Mouse (Mus musculus) midbrain, postnatal 0 days (tissue): Measurements from ENCODE around the gene Tmeff2. TPM values are rescaled to one million over a fixed set of nuclear protein-coding genes. Genes with fewer than 3 reads are reported as not detected.

ENCODE experiments used
- ATAC-seq: fragments of 200-750 bp; cut with Nextera tagmentation; 2 replicates; pipeline ENCODE4 v1.8.0; 2017; ENCODE audit warnings: moderate number of reproducible peaks, mild to moderate bottlenecking, moderate TSS enrichment, moderate library complexity; ENCODE audit not compliant: low FRiP score
- DNase-seq: peaks from one replicate; pipeline ENCODE4 v3.0.0-alpha.2; 2015; ENCODE audit warnings: low spot score
- H3K27ac ChIP-seq: fragments of 300-500 bp; sonication (generic); 2 replicates; pipeline ENCODE4 v1.5.1; 2014; ENCODE audit warnings: low read depth, mild to moderate bottlenecking, low read length, mixed read lengths
- H3K27me3 ChIP-seq: fragments of 300-500 bp; sonication (generic); 2 replicates; pipeline ENCODE4 v1.6.1; 2014; ENCODE audit warnings: low read length, control low read depth, mixed read lengths; ENCODE audit not compliant: insufficient read depth
- H3K36me3 ChIP-seq: fragments of 300-500 bp; sonication (generic); 2 replicates; pipeline ENCODE4 v1.6.1; 2014; ENCODE audit warnings: low read length, control low read depth, mixed read lengths; ENCODE audit not compliant: insufficient read depth
- H3K4me1 ChIP-seq: fragments of 300-500 bp; sonication (generic); 2 replicates; pipeline ENCODE4 v1.6.1; 2014; ENCODE audit warnings: mild to moderate bottlenecking, control low read depth, antibody characterized with exemption, low read length, mixed read lengths; ENCODE audit not compliant: insufficient read depth
- H3K4me2 ChIP-seq: fragments of 300-500 bp; sonication (generic); 2 replicates; pipeline ENCODE4 v1.6.1; 2014; ENCODE audit warnings: low read depth, mild to moderate bottlenecking, low read length, mixed read lengths; ENCODE audit not compliant: poor library complexity, severe bottlenecking
- H3K4me3 ChIP-seq: fragments of 300-500 bp; sonication (generic); 2 replicates; pipeline ENCODE4 v1.5.1; 2014; ENCODE audit warnings: low read depth, mild to moderate bottlenecking, low read length, moderate library complexity
- H3K9ac ChIP-seq: fragments of 300-500 bp; sonication (generic); replicated peaks from 2 replicates; pipeline ENCODE4 v1.6.1; 2014; ENCODE audit warnings: mild to moderate bottlenecking, low read length, moderate library complexity, mixed read lengths; ENCODE audit not compliant: poor library complexity, severe bottlenecking
- H3K9me3 ChIP-seq: fragments of 300-500 bp; sonication (generic); 2 replicates; pipeline ENCODE4 v1.6.1; 2016; ENCODE audit warnings: low read length, control low read depth
- CTCF ChIP-seq: IDR thresholded peaks from 2 replicates; pipeline ENCODE4 v1.5.1; 2016; ENCODE audit warnings: antibody characterized with exemption, mild to moderate bottlenecking
- WGBS: fragments of 180-500 bp; shearing (Covaris S2); extraction: QIAGEN DNeasy Blood & Tissue Kit; methylation state at CpG from one replicate; pipeline ENCODE4 v1.1.7; 2014; 5-methylcytosine and 5-hydroxymethylcytosine counted together
- polyA plus RNA-seq: library from polyadenylated mRNA; unstranded; fragments of >200 nt; fragmentation: Nextera tagmentation; extraction: Ambion mirVana; gene quantifications from 2 replicates; pipeline ENCODE4 v1.2.1, GENCODE M21; 2015
- total RNA-seq: library from RNA; depleted of rRNA; stranded (reverse); fragments of >200 nt; gene quantifications from 2 replicates; pipeline ENCODE4 v1.2.3, GENCODE M21; 2014

Tmeff2 gene
- total and polyA plus RNA-seq, 2 experiments from 2014 or later: 49.3 to 80.1 TPM

DNA sequence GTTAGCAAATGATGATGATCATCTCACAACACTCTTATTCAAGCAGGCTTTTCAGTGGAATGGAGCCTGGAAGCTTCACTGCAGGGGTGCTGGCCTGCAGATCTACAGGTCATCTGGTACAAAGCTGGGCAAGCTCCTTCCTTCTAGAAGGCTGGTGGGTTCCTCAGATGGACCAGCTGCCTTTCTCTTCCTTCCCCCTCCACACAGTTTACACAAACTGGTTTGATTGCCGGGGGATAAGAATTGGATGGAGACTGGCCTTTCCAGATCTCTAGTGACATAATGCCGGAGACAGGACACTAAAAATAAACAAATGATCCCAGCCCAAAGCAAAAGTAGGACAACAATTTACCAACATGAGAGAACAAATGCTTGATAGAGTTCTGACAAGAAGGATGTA, 188.5 kb downstream of the Tmeff2 start:
- TF ChIP-seq CTCF: no peak
- no peak overlapping the region for H3K4me3 ChIP-seq
- no peak overlapping the region for H3K9ac ChIP-seq
- H3K9me3 ChIP-seq: no peaks in the 10 kb centered on the region
- H3K27me3 ChIP-seq: no peaks in the 10 kb centered on the region
- no peak for DNase-seq
- no peak for ATAC-seq
- no peak overlapping the region for H3K27ac ChIP-seq
- H3K4me2 ChIP-seq: no peak overlapping the region
- no peaks in the 10 kb centered on the region for H3K4me1 ChIP-seq
- WGBS: 78% methylated on average over 2 of the region's 2 CpGs
- H3K36me3 ChIP-seq: no peaks in the 10 kb centered on the region

DNA sequence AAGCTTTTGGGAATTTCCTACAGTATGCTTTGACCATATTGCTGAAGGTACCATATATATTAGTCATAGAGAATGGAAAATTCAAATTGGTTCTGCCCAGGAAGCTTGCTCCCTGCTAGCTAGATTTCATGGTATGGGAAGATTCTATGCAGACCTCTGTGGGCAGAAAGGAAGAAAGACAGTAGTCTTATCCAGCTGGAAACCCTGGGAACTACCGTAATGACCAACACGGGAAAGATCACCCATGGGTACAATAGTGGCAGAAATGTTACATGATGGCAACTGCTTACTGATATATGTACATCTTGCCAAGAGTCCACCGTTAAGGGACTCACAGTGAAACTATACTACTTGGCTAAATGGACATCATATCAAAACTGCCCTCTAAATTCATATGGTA, 189.4 kb downstream of the Tmeff2 start:
- Histone ChIP-seq H3K27ac (no peak overlapping the region), H3K27me3 (no peaks in the 10 kb centered on the region), H3K4me1 (no peaks in the 10 kb centered on the region), H3K9me3 (no peaks in the 10 kb centered on the region), H3K9ac (no peak overlapping the region), H3K4me2 (no peak overlapping the region), H3K36me3 (no peaks in the 10 kb centered on the region), H3K4me3 (no peak overlapping the region)
- DNase-seq (no peak), ATAC-seq (no peak)
- 88% methylated on average over 3 of the region's 3 CpGs for WGBS
- TF ChIP-seq CTCF: no peak

DNA sequence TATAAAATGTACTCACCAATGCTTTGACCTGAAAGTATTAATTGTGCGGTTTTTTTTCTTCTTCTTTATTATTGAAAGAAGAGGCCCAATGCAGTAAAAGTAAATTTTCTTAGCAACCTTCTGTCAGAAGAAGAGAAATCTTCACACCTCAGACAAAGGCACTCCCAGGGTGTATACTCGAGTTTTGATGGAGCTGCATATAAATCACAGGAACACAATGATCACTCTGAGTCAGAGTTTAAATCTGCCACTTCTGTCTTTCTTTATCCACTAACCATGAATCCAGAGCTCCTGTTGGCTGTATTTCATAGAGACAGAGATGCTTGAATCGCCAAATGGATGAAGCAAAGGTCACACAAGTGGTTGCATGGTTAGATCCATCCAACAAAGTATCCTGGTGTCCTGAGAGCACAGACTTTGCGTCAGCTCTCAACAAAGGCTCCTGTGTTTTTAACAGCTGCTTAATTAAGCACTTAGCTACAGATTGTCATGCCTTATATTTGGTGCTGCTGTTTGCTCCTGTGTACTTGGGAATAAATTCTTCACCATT, 189.8 kb downstream of the Tmeff2 start:
- Histone ChIP-seq H3K27me3 (no peaks in the 10 kb centered on the region), H3K36me3 (no peaks in the 10 kb centered on the region), H3K27ac (no peak overlapping the region), H3K4me2 (no peak overlapping the region), H3K4me1 (no peaks in the 10 kb centered on the region), H3K4me3 (no peak overlapping the region), H3K9me3 (no peaks in the 10 kb centered on the region), H3K9ac (no peak overlapping the region)
- no peak for TF ChIP-seq CTCF
- ATAC-seq (no peak), DNase-seq (no peak)
- WGBS: 65% methylated on average over 4 of the region's 4 CpGs

DNA sequence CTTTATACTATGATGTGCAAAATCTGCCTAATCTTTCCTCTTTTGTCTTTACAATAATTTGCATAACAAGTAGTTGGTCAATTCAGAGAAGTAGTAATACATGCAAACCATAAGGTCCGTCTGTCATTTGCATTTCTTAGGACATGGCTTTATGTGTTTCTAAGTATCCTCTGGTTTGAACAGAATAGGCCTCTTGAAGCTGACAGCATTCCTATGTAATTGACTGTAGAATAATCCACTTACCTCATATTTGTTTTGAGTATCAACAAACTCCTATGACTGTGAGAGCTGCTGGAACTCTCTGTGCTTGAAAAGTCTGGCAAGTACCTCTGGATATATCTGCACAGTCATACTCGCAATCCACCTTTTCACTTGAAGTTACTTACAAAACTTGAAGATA, 194.3 kb downstream of the Tmeff2 start:
- H3K9me3 ChIP-seq: no peaks in the 10 kb centered on the region
- no peak overlapping the region for H3K4me3 ChIP-seq
- no peak overlapping the region for H3K9ac ChIP-seq
- ATAC-seq (no peak), DNase-seq (no peak)
- H3K4me1 ChIP-seq: no peaks in the 10 kb centered on the region
- no peaks in the 10 kb centered on the region for H3K36me3 ChIP-seq
- WGBS: 62% methylated on average over 2 of the region's 2 CpGs
- no peak for TF ChIP-seq CTCF
- H3K27me3 ChIP-seq: no peaks in the 10 kb centered on the region
- no peak overlapping the region for H3K27ac ChIP-seq
- no peak overlapping the region for H3K4me2 ChIP-seq

DNA sequence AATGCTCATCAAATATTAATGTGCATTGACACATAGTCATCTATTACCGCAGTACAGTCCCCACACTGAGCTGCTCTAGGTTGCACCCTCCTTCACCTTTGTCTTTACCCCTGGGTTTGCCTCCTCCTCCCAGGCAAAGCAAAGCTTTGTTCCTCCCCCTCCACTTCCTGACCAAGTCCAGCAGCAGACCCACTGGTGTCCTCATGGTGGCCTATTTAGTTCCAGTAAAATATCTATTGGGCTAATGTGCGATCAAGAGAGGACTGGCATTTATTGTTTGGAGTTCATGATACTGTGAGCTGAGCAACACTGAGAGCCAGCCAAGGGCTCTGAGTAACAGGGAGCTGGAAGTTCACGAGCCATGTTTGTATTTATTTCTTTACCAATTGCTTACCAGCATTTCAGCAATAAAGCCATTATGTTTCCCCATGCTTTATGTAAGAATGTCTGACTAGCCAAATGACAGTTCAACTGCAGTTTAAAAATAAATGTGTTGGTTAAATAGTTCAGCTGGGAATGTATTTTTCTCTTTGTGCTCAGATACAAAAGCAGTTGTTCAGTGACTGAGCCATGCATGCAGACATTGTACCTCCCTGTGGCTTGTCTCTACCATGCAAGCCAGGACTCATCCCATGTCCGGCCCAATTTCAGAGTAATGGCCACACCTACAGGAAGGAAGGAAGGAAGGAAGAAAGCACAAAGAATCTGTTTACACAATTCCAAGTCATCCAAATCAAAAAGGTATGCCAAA, 196.6 kb downstream of the Tmeff2 start:
- no peak for TF ChIP-seq CTCF
- no peaks in the 10 kb centered on the region for H3K9me3 ChIP-seq
- H3K36me3 ChIP-seq: no peaks in the 10 kb centered on the region
- no peak overlapping the region for H3K9ac ChIP-seq
- ATAC-seq (no peak), DNase-seq (no peak)
- no peaks in the 10 kb centered on the region for H3K4me1 ChIP-seq
- H3K27me3 ChIP-seq: no peaks in the 10 kb centered on the region
- 0 out of 2 replicates have a peak overlapping the region, but pooled peaks have one; percentile 32 for H3K27ac ChIP-seq
- no peak overlapping the region for H3K4me2 ChIP-seq
- no peak overlapping the region for H3K4me3 ChIP-seq
- 68% methylated on average over 4 of the region's 4 CpGs for WGBS

DNA sequence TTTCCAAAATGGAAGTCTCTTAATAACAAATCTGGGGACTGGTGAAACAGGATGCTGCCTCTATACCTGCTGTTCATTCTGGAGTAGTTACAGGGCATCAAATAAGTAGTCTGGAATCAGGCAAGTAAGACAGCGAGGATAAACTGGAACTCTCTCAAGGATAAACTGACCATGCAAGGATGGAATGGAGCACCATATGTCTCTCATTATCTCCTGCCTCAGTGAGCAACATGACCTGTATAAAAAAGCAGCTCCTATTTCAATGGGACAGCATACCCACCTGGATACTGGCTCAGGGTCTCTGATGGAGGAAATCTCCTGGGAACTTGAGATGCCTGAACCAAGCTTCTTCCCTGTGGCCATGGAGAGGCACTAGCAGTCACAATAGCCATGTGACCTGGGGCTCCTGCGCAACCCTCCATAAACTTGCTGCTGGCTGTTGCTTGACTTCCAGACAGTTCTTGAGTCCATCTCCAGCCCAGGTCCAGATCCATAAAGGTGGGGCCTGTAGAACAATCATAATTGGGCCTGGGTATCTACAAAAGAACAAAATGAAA, 200.7 kb downstream of the Tmeff2 start:
- no peak overlapping the region for H3K4me2 ChIP-seq

More for the DNA sequence above, 200.7 kb downstream of the Tmeff2 start:
- H3K27me3 ChIP-seq: no peaks in the 10 kb centered on the region
- H3K36me3 ChIP-seq: no peaks in the 10 kb centered on the region
- no peaks in the 10 kb centered on the region for H3K4me1 ChIP-seq
- H3K4me3 ChIP-seq: no peak overlapping the region
- ATAC-seq: no peak
- H3K9me3 ChIP-seq: no peaks in the 10 kb centered on the region
- DNase-seq: no peak
- WGBS: 95% methylated on average over 2 of the region's 2 CpGs
- H3K9ac ChIP-seq: no peak overlapping the region
- H3K27ac ChIP-seq: no peak overlapping the region
- TF ChIP-seq CTCF: no peak
